Mouse (Mus musculus): ENCODE measurements around the gene Fam186b.

DNA sequence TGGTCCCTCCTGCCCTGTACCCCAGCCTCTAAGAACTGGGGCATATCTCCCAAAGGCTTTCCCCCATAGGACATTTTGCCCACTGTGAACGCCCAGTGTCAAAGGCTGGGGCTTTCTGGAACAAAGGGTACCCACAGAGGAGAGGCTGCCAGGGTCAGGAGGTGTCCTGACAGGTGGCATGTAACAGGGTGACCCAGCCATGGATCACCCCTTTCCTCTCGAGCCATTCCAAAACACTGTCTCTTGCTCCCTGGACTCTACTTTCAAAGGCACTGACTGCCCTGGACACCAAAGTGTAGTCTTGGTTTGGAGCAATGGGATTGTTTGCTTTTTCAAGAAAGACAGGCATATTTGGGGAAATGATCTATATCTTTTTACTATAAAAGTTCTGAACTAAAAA is 34.6 kb upstream of the Fam186b start:
- TF ChIP-seq POLR2A (IDR thresholded peaks at IDR 0.05; ENCODE audit: extremely low read depth, insufficient read depth, low read length): no peak
- TF ChIP-seq CTCF (IDR thresholded peaks at IDR 0.05; ENCODE audit: extremely low read depth, insufficient read depth, low read length): no peak
